Mouse (Mus musculus) liver, adult 2 months (tissue): Measurements from ENCODE around the gene Celf6.
A peak's percentile ranks its signal among the peaks of the same experiment; 100 is the strongest.

Source experiments
- CTCF ChIP-seq: fragments of 200-500 bp; IDR thresholded peaks from 2 replicates; pipeline ENCODE4 v1.5.1; 2011; ENCODE audit warnings: low read depth, low read length, control low read depth
- POLR2A ChIP-seq: fragments of 200-500 bp; IDR thresholded peaks from 2 replicates; pipeline ENCODE4 v1.6.1; 2011; ENCODE audit warnings: low read length, control low read depth; ENCODE audit not compliant: insufficient read depth; ENCODE audit errors: extremely low read depth

GRCm38 (mm10) chr9:59584871-59585308 is 7.2 kb downstream of the Celf6 start:
- TF ChIP-seq CTCF (peak; percentile 81), POLR2A (no peak)
